ENCODE assay signal across 7 mouse cellular contexts in the genomic region with DNA sequence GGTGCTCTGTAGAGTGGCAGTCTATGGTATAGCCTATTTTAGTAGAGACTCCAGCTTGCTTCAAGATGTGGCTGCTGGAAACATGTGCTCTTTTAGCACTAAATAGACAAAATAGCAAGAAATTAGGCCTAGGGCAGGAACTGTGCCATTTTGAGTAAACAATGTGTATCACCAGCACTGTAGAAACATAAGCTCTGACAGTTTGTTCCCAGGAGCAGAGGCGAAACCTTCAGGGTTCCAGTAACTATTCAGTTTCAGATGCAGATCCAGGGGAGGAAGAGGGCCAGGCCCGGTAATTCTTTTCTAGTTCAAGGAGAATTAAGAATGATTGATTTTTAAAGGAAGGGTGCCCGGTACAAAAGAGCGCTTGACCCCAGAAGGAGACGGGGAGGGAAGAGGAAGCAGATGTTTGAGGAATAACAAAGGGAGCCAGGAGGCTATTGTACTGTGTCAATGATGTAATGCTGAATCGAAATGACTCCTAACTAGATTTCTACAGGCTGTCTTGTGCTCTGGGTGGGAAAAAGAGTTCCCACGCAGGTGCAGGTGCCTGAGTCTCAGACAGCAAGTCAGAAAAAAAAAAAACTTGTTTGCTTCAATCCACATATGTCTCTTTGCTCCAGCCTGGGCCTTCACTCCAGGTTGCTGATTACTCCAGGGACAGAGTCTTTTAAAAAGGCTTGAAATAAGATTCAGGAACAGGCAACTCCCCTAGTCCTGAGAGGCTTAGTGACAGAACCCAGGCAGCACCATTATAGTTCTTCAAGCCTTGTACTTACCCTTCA. TPM values are rescaled to one million over a fixed set of nuclear protein-coding genes. Genes with fewer than 3 reads are reported as not detected.
A peak's percentile ranks its signal among the peaks of the same experiment; 100 is the strongest.
DNase-seq lines count a peak whose midpoint lies in the region; ATAC-seq and TF ChIP-seq lines count a peak whose summit lies in the region.

No protein-coding gene starts in this region.

- H3K27ac ChIP-seq in thymus, adult 2 months (ENCODE audit: control insufficient read depth, insufficient read depth, low read length): peak overlapping the region; percentile 73; the same call in 1 of the 2 replicates
- peak overlapping the region; percentile 51 for H3K27ac ChIP-seq in forebrain, embryonic 11.5 days (ENCODE audit: low read depth, low read length)

- no peaks in the 10 kb centered on the region for H3K36me3 ChIP-seq in thymus, adult 2 months (ENCODE audit: control insufficient read depth, insufficient read depth, low read length)
- H3K36me3 ChIP-seq in forebrain, embryonic 11.5 days (ENCODE audit: control insufficient read depth, insufficient read depth, low read length): no peaks in the 10 kb centered on the region

- TF ChIP-seq CTCF in thymus, adult 2 months (IDR thresholded peaks at IDR 0.05; ENCODE audit: borderline replicate concordance, control insufficient read depth, extremely low read depth, insufficient read depth, low read length, poor library complexity): no peak

- peaks cover 9% of the 10 kb centered on the region for H3K4me1 ChIP-seq in thymus, adult 2 months (replicated peaks; ENCODE audit: control insufficient read depth, insufficient read depth, low read length)
- no peaks in the 10 kb centered on the region; the same call in 1 of the 2 replicates for H3K4me1 ChIP-seq in forebrain, embryonic 11.5 days (replicated peaks; ENCODE audit: control insufficient read depth, insufficient read depth, low read length)

- H3K9me3 ChIP-seq in forebrain, embryonic 11.5 days (ENCODE audit: control insufficient read depth, low read length): no peaks in the 10 kb centered on the region

- H3K4me2 ChIP-seq in forebrain, embryonic 11.5 days (ENCODE audit: low read depth, low read length, severe bottlenecking): no peak overlapping the region

- H3K4me3 ChIP-seq in thymus, adult 2 months (ENCODE audit: control insufficient read depth, insufficient read depth, low read length): no peak overlapping the region
- H3K4me3 ChIP-seq in forebrain, embryonic 11.5 days (ENCODE audit: low read depth, low read length): no peak overlapping the region

- no peak overlapping the region for H3K9ac ChIP-seq in forebrain, embryonic 11.5 days (ENCODE audit: low read length)

- TF ChIP-seq POLR2A in thymus, adult 2 months (IDR thresholded peaks at IDR 0.05; ENCODE audit: control insufficient read depth, extremely low read depth, insufficient read depth, low read length, poor library complexity): no peak

- peak; percentile 90 for ATAC-seq in forebrain, embryonic 11.5 days (replicated peaks; ENCODE audit: low FRiP score)

- DNase-seq in thymus, adult 2 months: no peak
- DNase-seq in thymus, postnatal 14 days: no peak
- DNase-seq in forebrain, embryonic 11.5 days (ENCODE audit: low spot score): no peak
- DNase-seq in kidney, postnatal 14 days: peak; percentile 36
- DNase-seq in yolk sac, embryonic 10.5 days (ENCODE audit: low spot score): peak; percentile 2
- DNase-seq in cerebellum, postnatal 25 days: no peak
- no peak for DNase-seq in T-cell, adult 2 months (ENCODE audit: low spot score)

- 46% methylated on average over 7 of the region's 7 CpGs for WGBS in thymus, adult 2 months
- WGBS in forebrain, embryonic 11.5 days: 29% methylated on average over 7 of the region's 7 CpGs

- H3K27me3 ChIP-seq in thymus, adult 2 months (ENCODE audit: control insufficient read depth, insufficient read depth, low read length): no peaks in the 10 kb centered on the region
- H3K27me3 ChIP-seq in forebrain, embryonic 11.5 days (ENCODE audit: control insufficient read depth, insufficient read depth, low read length): no peaks in the 10 kb centered on the region

RNA-seq across cellular contexts. Expression of a gene that starts 57.4 kb away (rescaled TPM):
- 0.17 and 0.44 TPM in 2 replicates for polyA plus RNA-seq in thymus, adult 2 months (2012; rRNA removed)
- polyA plus RNA-seq in forebrain, embryonic 11.5 days (2014; fragmentation: Nextera tagmentation; extraction: Ambion mirVana): not detected in 2 replicates

Comparison
In these comparisons a context has a peak if more than half of its experiments do, and no peak if none do; other contexts are left out.
1. DNase-seq: peak in kidney, postnatal 14 days (single experiment) and yolk sac, embryonic 10.5 days (single experiment); none in thymus, adult 2 months (single experiment), thymus, postnatal 14 days (single experiment), forebrain, embryonic 11.5 days (single experiment), cerebellum, postnatal 25 days (0 of 2) and T-cell, adult 2 months (single experiment).